Mouse (Mus musculus): ENCODE measurements around the gene Cyp1b1. TPM values are rescaled to one million over a fixed set of nuclear protein-coding genes. Genes with fewer than 3 reads are reported as not detected.

The Cyp1b1 gene
- polyA plus RNA-seq, 2 experiments: 1.8 to 2.5 TPM

- ATAC-seq (ENCODE audit: low FRiP score, low read depth) (no peak), DNase-seq (ENCODE audit: low spot score) (no peak)
- H3K36me3 ChIP-seq (ENCODE audit: control insufficient read depth, insufficient read depth, low read length): no peaks in the 10 kb centered on the region
- H3K4me3 ChIP-seq (replicated peaks; ENCODE audit: low read length): no peak overlapping the region
- WGBS: 23% methylated on average over 1 of the region's 1 CpGs
- H3K9ac ChIP-seq (ENCODE audit: low read depth, low read length, severe bottlenecking): no peak overlapping the region
- no peaks in the 10 kb centered on the region for H3K27me3 ChIP-seq (ENCODE audit: control insufficient read depth, insufficient read depth, low read length)
- no peaks in the 10 kb centered on the region for H3K4me1 ChIP-seq (ENCODE audit: control insufficient read depth, insufficient read depth, low read length)
- no peaks in the 10 kb centered on the region for H3K9me3 ChIP-seq (ENCODE audit: control insufficient read depth, low read length)
- TF ChIP-seq POLR2A (IDR thresholded peaks at IDR 0.05; ENCODE audit: borderline replicate concordance, extremely low read depth, insufficient read depth, insufficient read length): no peak
- no peak overlapping the region for H3K4me2 ChIP-seq (replicated peaks; ENCODE audit: low read depth, low read length, severe bottlenecking)
- H3K27ac ChIP-seq (replicated peaks; ENCODE audit: low read depth, low read length): no peak overlapping the region
Observed at GRCm38 (mm10) chr17:79699197-79699596, 15.7 kb downstream of the Cyp1b1 start.

GRCm38 (mm10) chr17:79695541-79695940, 19.3 kb downstream of the Cyp1b1 start:
- H3K27me3 ChIP-seq (ENCODE audit: control insufficient read depth, insufficient read depth, low read length): no peaks in the 10 kb centered on the region
- H3K9ac ChIP-seq (ENCODE audit: low read depth, low read length, severe bottlenecking): no peak overlapping the region
- 91% methylated on average over 6 of the region's 6 CpGs for WGBS
- ATAC-seq (ENCODE audit: low FRiP score, low read depth): no peak
- H3K4me1 ChIP-seq (ENCODE audit: control insufficient read depth, insufficient read depth, low read length): no peaks in the 10 kb centered on the region
- DNase-seq (ENCODE audit: low spot score): no peak
- no peaks in the 10 kb centered on the region for H3K36me3 ChIP-seq (ENCODE audit: control insufficient read depth, insufficient read depth, low read length)
- no peak overlapping the region for H3K4me3 ChIP-seq (replicated peaks; ENCODE audit: low read length)
- no peak overlapping the region for H3K4me2 ChIP-seq (replicated peaks; ENCODE audit: low read depth, low read length, severe bottlenecking)
- no peaks in the 10 kb centered on the region for H3K9me3 ChIP-seq (ENCODE audit: control insufficient read depth, low read length)
- no peak overlapping the region for H3K27ac ChIP-seq (replicated peaks; ENCODE audit: low read depth, low read length)
- TF ChIP-seq POLR2A (IDR thresholded peaks at IDR 0.05; ENCODE audit: borderline replicate concordance, extremely low read depth, insufficient read depth, insufficient read length): no peak

- ATAC-seq (ENCODE audit: low FRiP score, low read depth): no peak
- Histone ChIP-seq H3K4me1 (ENCODE audit: control insufficient read depth, insufficient read depth, low read length) (no peaks in the 10 kb centered on the region), H3K9me3 (ENCODE audit: control insufficient read depth, low read length) (no peaks in the 10 kb centered on the region; the same call in 1 of the 2 replicates), H3K27me3 (ENCODE audit: control insufficient read depth, insufficient read depth, low read length) (no peaks in the 10 kb centered on the region), H3K36me3 (ENCODE audit: control insufficient read depth, insufficient read depth, low read length) (no peaks in the 10 kb centered on the region), H3K9ac (ENCODE audit: low read depth, low read length, severe bottlenecking) (no peak overlapping the region), H3K27ac (replicated peaks; ENCODE audit: low read depth, low read length) (no peak overlapping the region), H3K4me3 (replicated peaks; ENCODE audit: low read length) (no peak overlapping the region), H3K4me2 (replicated peaks; ENCODE audit: low read depth, low read length, severe bottlenecking) (no peak overlapping the region)
- DNase-seq (ENCODE audit: low spot score): no peak
- TF ChIP-seq POLR2A (IDR thresholded peaks at IDR 0.05; ENCODE audit: borderline replicate concordance, extremely low read depth, insufficient read depth, insufficient read length): no peak
- WGBS: 79% methylated on average over 4 of the region's 4 CpGs
Observed at GRCm38 (mm10) chr17:79695106-79695505, 19.8 kb downstream of the Cyp1b1 start.

- Histone ChIP-seq H3K36me3 (ENCODE audit: control insufficient read depth, insufficient read depth, low read length) (no peaks in the 10 kb centered on the region), H3K4me3 (replicated peaks; ENCODE audit: low read length) (no peak overlapping the region), H3K27me3 (ENCODE audit: control insufficient read depth, insufficient read depth, low read length) (no peaks in the 10 kb centered on the region), H3K4me1 (ENCODE audit: control insufficient read depth, insufficient read depth, low read length) (no peaks in the 10 kb centered on the region), H3K9ac (ENCODE audit: low read depth, low read length, severe bottlenecking) (no peak overlapping the region), H3K27ac (replicated peaks; ENCODE audit: low read depth, low read length) (no peak overlapping the region), H3K4me2 (replicated peaks; ENCODE audit: low read depth, low read length, severe bottlenecking) (no peak overlapping the region), H3K9me3 (ENCODE audit: control insufficient read depth, low read length) (no peaks in the 10 kb centered on the region)
- no peak for TF ChIP-seq POLR2A (IDR thresholded peaks at IDR 0.05; ENCODE audit: borderline replicate concordance, extremely low read depth, insufficient read depth, insufficient read length)
- no peak for ATAC-seq (ENCODE audit: low FRiP score, low read depth)
- DNase-seq (ENCODE audit: low spot score): no peak
- 58% methylated on average over 2 of the region's 2 CpGs for WGBS
Observed at GRCm38 (mm10) chr17:79670837-79671236, 44.0 kb downstream of the Cyp1b1 start.

GRCm38 (mm10) chr17:79664106-79664417, 50.8 kb downstream of the Cyp1b1 start:
- 72% methylated on average over 2 of the region's 2 CpGs for WGBS
- no peak for DNase-seq (ENCODE audit: low spot score)
- no peak overlapping the region for H3K27ac ChIP-seq (replicated peaks; ENCODE audit: low read depth, low read length)

More at GRCm38 (mm10) chr17:79664106-79664417, 50.8 kb downstream of the Cyp1b1 start:
- TF ChIP-seq POLR2A (IDR thresholded peaks at IDR 0.05; ENCODE audit: borderline replicate concordance, extremely low read depth, insufficient read depth, insufficient read length): no peak
- H3K9ac ChIP-seq (ENCODE audit: low read depth, low read length, severe bottlenecking): no peak overlapping the region
- H3K4me1 ChIP-seq (ENCODE audit: control insufficient read depth, insufficient read depth, low read length): no peaks in the 10 kb centered on the region
- no peaks in the 10 kb centered on the region for H3K27me3 ChIP-seq (ENCODE audit: control insufficient read depth, insufficient read depth, low read length)
- ATAC-seq (ENCODE audit: low FRiP score, low read depth): peak; percentile 55; the same call in 1 of the 2 replicates
- no peaks in the 10 kb centered on the region for H3K9me3 ChIP-seq (ENCODE audit: control insufficient read depth, low read length)
- H3K4me3 ChIP-seq (replicated peaks; ENCODE audit: low read length): no peak overlapping the region
- no peaks in the 10 kb centered on the region for H3K36me3 ChIP-seq (ENCODE audit: control insufficient read depth, insufficient read depth, low read length)
- H3K4me2 ChIP-seq (replicated peaks; ENCODE audit: low read depth, low read length, severe bottlenecking): no peak overlapping the region
